Mouse (Mus musculus) lung, adult 18-20 months (tissue): ENCODE results near the gene Cfap54.

Experiments
- DNase-seq, 2 experiments: peaks; one replicate each; pipeline ENCODE4 v3.0.0; 2022; ENCODE audit warnings: mixed read lengths in 2 of 2

Cfap54 gene

GRCm38 (mm10) chr10:92933616-92934015 is 147.8 kb downstream of the Cfap54 start:
- DNase-seq: no peak

- DNase-seq: no peak
Observed at GRCm38 (mm10) chr10:92932464-92932863, 149.0 kb downstream of the Cfap54 start.

GRCm38 (mm10) chr10:92930036-92930435 is 151.4 kb downstream of the Cfap54 start:
- DNase-seq: no peak

- DNase-seq: no peak
Observed at GRCm38 (mm10) chr10:92928256-92928655, 153.2 kb downstream of the Cfap54 start.

GRCm38 (mm10) chr10:92918551-92918950 is 162.9 kb downstream of the Cfap54 start:
- no peak for DNase-seq

GRCm38 (mm10) chr10:92907246-92907645 is 174.2 kb downstream of the Cfap54 start:
- DNase-seq: no peak

GRCm38 (mm10) chr10:92888466-92888865 is 193.0 kb downstream of the Cfap54 start:
- no peak for DNase-seq

GRCm38 (mm10) chr10:92878000-92878399 is 203.4 kb downstream of the Cfap54 start:
- no peak for DNase-seq

GRCm38 (mm10) chr10:92840980-92841379 is 240.4 kb downstream of the Cfap54 start:
- DNase-seq: no peak

- DNase-seq: no peak
Observed at GRCm38 (mm10) chr10:92837572-92837971, 243.8 kb downstream of the Cfap54 start.

- no peak for DNase-seq
Observed at GRCm38 (mm10) chr10:92837045-92837444, 244.4 kb downstream of the Cfap54 start.

GRCm38 (mm10) chr10:92821499-92821898 is 259.9 kb downstream of the Cfap54 start:
- DNase-seq: no peak

GRCm38 (mm10) chr10:92818190-92818589 is 263.2 kb downstream of the Cfap54 start:
- no peak for DNase-seq

GRCm38 (mm10) chr10:92816903-92817302 is 264.5 kb downstream of the Cfap54 start:
- DNase-seq: no peak

GRCm38 (mm10) chr10:92810894-92811293 is 270.5 kb downstream of the Cfap54 start:
- DNase-seq: no peak

GRCm38 (mm10) chr10:92791908-92792307 is 289.5 kb downstream of the Cfap54 start:
- DNase-seq: no peak

GRCm38 (mm10) chr10:92791531-92791900 is 289.9 kb downstream of the Cfap54 start:
- DNase-seq: no peak

GRCm38 (mm10) chr10:92790893-92791530 is 290.4 kb downstream of the Cfap54 start:
- no peak for DNase-seq

- DNase-seq: no peak
Observed at GRCm38 (mm10) chr10:92790247-92790646, 291.2 kb downstream of the Cfap54 start.

- no peak for DNase-seq
Observed at GRCm38 (mm10) chr10:92788410-92789096, 292.9 kb downstream of the Cfap54 start.

GRCm38 (mm10) chr10:92782691-92783090 is 298.7 kb downstream of the Cfap54 start:
- no peak for DNase-seq

- DNase-seq: no peak
Observed at GRCm38 (mm10) chr10:92754359-92754758, 327.1 kb downstream of the Cfap54 start.

- DNase-seq: no peak
Observed at GRCm38 (mm10) chr10:92730339-92730738, 351.1 kb downstream of the Cfap54 start.

GRCm38 (mm10) chr10:92728723-92729122 is 352.7 kb downstream of the Cfap54 start:
- DNase-seq: no peak
